Mouse (Mus musculus) midbrain, embryonic 14.5 days (tissue): ENCODE data around the gene Cyth2. TPM values are rescaled to one million over a fixed set of nuclear protein-coding genes. Genes with fewer than 3 reads are reported as not detected.

Source experiments
- ATAC-seq: fragments of 200-750 bp; cut with Nextera tagmentation; 2 replicates; pipeline ENCODE4 v1.8.0; 2017; ENCODE audit warnings: moderate number of reproducible peaks, moderate library complexity; ENCODE audit not compliant: low FRiP score, low TSS enrichment
- DNase-seq: peaks from one replicate; pipeline ENCODE4 v3.0.0-alpha.2; 2015
- H3K27ac ChIP-seq: fragments of 300-500 bp; sonication (generic); replicated peaks from 2 replicates; pipeline ENCODE4 v1.5.1; 2014; ENCODE audit warnings: mild to moderate bottlenecking, low read depth, low read length, moderate library complexity
- H3K27me3 ChIP-seq: fragments of 300-500 bp; sonication (generic); 2 replicates; pipeline ENCODE4 v1.6.1; 2014; ENCODE audit warnings: low read length, control low read depth, mixed read lengths; ENCODE audit not compliant: control insufficient read depth, insufficient read depth
- H3K36me3 ChIP-seq: fragments of 300-500 bp; sonication (generic); 2 replicates; pipeline ENCODE4 v1.6.1; 2014; ENCODE audit warnings: low read length, control low read depth; ENCODE audit not compliant: control insufficient read depth, insufficient read depth
- H3K4me1 ChIP-seq: fragments of 300-500 bp; sonication (generic); 2 replicates; pipeline ENCODE4 v1.6.1; 2014; ENCODE audit warnings: mild to moderate bottlenecking, antibody characterized with exemption, low read length, control low read depth; ENCODE audit not compliant: control insufficient read depth, insufficient read depth
- H3K4me2 ChIP-seq: fragments of 300-500 bp; sonication (generic); 2 replicates; pipeline ENCODE4 v1.6.1; 2014; ENCODE audit warnings: mild to moderate bottlenecking, low read length, moderate library complexity
- H3K4me3 ChIP-seq: fragments of 300-500 bp; sonication (generic); replicated peaks from 2 replicates; pipeline ENCODE4 v1.5.1; 2014; ENCODE audit warnings: low read depth, low read length
- H3K9ac ChIP-seq: fragments of 300-500 bp; sonication (generic); replicated peaks from 2 replicates; pipeline ENCODE4 v1.6.1; 2014; ENCODE audit warnings: mild to moderate bottlenecking, low read length, moderate library complexity
- H3K9me3 ChIP-seq: fragments of 300-500 bp; sonication (generic); 2 replicates; pipeline ENCODE4 v1.6.1; 2016; ENCODE audit warnings: low read length, control low read depth, mixed read lengths; ENCODE audit not compliant: control insufficient read depth
- WGBS: fragments of 180-500 bp; shearing (Covaris S2); extraction: QIAGEN DNeasy Blood & Tissue Kit; methylation state at CpG from one replicate; pipeline ENCODE4 v1.1.7; 2014; 5-methylcytosine and 5-hydroxymethylcytosine counted together
- polyA plus RNA-seq: library from polyadenylated mRNA; unstranded; fragments of >200 nt; fragmentation: Nextera tagmentation; extraction: Ambion mirVana; gene quantifications from 2 replicates; pipeline ENCODE4 v1.2.1, GENCODE M21; 2014

Cyth2 gene
- polyA plus RNA-seq, 1 experiment from 2014 or later: 281 TPM

DNA sequence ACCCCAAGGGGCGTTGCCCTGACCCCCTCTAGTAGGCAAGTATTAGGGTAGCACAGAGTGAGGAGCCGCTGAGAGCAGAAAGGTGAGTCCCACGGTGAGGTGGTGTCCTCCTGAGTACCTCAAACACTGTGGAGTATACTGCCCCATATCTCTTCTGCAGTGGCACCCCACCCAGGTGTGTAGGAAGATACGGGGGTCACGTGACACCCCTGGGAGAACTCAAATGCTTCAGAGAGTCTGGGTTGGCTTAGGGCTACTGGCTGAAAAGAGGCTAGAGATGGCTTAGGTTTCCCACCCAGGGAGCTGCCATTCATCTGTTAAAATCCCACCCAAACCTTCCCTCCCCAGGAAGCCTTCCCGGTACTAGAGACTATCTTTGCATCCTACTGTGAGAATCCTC is 17.4 kb downstream of the Cyth2 start:
- H3K27ac ChIP-seq: no peak overlapping the region
- H3K27me3 ChIP-seq: 0 out of 2 replicates have a peak, but pooled peaks cover 4% of the 10 kb centered on the region
- WGBS: 31% methylated on average over 6 of the region's 6 CpGs
- peak overlapping the region; percentile 49 for H3K9ac ChIP-seq
- no peaks in the 10 kb centered on the region for H3K9me3 ChIP-seq
- H3K4me3 ChIP-seq: no peak overlapping the region
- H3K4me2 ChIP-seq: no peak overlapping the region; the same call in 1 of the 2 replicates
- DNase-seq (no peak), ATAC-seq (no peak)
- peaks cover 91% of the 10 kb centered on the region for H3K36me3 ChIP-seq
- H3K4me1 ChIP-seq: peaks cover 16% of the 10 kb centered on the region

DNA sequence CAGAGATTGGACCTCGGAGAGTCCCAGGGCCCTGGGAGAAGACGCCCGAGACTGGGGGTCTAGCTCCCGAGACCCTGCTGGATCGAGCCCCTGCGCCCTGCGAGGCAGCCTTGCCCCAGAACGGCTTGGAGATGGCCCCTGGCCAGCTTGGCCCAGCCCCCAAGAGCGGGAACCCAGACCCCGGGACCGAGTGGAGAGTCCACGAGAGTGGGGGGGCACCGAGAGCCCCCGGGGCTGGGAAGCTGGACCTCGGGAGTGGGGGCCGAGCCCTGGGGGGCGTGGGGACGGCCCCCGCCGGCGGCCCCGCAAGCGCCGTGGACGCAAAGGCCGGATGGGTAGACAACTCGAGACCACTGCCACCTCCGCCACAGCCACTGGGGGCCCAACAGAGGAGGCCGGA is 19.4 kb downstream of the Cyth2 start:
- H3K27ac ChIP-seq: no peak overlapping the region
- 0 out of 2 replicates have a peak, but pooled peaks cover 4% of the 10 kb centered on the region for H3K27me3 ChIP-seq
- no peak overlapping the region for H3K9ac ChIP-seq
- peaks cover 92% of the 10 kb centered on the region for H3K36me3 ChIP-seq
- H3K9me3 ChIP-seq: no peaks in the 10 kb centered on the region
- no peak for DNase-seq
- 96% methylated on average over 29 of the region's 29 CpGs for WGBS
- H3K4me1 ChIP-seq: peaks cover 16% of the 10 kb centered on the region
- no peak for ATAC-seq
- no peak overlapping the region for H3K4me3 ChIP-seq
- no peak overlapping the region for H3K4me2 ChIP-seq

DNA sequence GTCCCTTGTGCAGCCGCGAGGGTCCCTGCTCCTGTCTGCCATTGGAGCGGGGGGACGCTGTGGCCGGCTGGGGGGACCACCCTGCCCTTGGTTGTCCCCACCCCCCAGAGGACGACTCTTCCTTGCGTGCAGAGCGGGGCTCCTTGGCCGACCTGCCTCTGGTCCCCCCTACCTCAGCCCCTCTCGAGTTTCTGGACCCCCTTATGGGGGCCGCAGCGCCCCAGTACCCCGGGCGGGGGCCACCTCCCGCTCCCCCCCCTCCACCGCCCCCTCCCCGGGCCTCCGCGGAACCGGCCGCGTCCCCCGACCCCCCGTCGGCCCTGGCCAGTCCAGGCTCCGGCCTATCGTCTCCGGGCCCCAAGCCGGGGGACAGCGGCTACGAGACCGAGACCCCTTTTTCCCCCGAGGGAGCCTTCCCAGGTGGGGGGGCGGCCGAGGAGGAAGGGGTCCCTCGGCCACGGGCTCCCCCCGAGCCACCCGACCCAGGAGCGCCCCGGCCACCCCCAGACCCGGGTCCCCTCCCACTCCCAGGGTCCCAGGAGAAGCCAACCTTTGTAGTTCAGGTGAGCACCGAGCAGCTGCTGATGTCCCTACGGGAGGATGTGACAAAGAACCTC is 20.3 kb downstream of the Cyth2 start:
- no peaks in the 10 kb centered on the region for H3K9me3 ChIP-seq
- H3K4me2 ChIP-seq: no peak overlapping the region
- peaks cover 97% of the 10 kb centered on the region for H3K36me3 ChIP-seq
- no peak overlapping the region for H3K27ac ChIP-seq
- DNase-seq: no peak
- ATAC-seq: no peak
- 0 out of 2 replicates have a peak, but pooled peaks cover 4% of the 10 kb centered on the region for H3K27me3 ChIP-seq
- WGBS: 88% methylated on average over 31 of the region's 44 CpGs
- H3K9ac ChIP-seq: no peak overlapping the region
- H3K4me3 ChIP-seq: no peak overlapping the region
- H3K4me1 ChIP-seq: peaks cover 16% of the 10 kb centered on the region

GRCm38 (mm10) chr7:45793240-45793639 is 21.1 kb downstream of the Cyth2 start:
- 88% methylated on average over 24 of the region's 24 CpGs for WGBS
- Histone ChIP-seq H3K4me2 (no peak overlapping the region), H3K27me3 (0 out of 2 replicates have a peak, but pooled peaks cover 4% of the 10 kb centered on the region), H3K4me3 (no peak overlapping the region), H3K9me3 (no peaks in the 10 kb centered on the region), H3K36me3 (peaks cover 100% of the 10 kb centered on the region), H3K9ac (no peak overlapping the region), H3K27ac (no peak overlapping the region), H3K4me1 (peaks cover 10% of the 10 kb centered on the region)
- no peak for ATAC-seq
- DNase-seq: no peak

DNA sequence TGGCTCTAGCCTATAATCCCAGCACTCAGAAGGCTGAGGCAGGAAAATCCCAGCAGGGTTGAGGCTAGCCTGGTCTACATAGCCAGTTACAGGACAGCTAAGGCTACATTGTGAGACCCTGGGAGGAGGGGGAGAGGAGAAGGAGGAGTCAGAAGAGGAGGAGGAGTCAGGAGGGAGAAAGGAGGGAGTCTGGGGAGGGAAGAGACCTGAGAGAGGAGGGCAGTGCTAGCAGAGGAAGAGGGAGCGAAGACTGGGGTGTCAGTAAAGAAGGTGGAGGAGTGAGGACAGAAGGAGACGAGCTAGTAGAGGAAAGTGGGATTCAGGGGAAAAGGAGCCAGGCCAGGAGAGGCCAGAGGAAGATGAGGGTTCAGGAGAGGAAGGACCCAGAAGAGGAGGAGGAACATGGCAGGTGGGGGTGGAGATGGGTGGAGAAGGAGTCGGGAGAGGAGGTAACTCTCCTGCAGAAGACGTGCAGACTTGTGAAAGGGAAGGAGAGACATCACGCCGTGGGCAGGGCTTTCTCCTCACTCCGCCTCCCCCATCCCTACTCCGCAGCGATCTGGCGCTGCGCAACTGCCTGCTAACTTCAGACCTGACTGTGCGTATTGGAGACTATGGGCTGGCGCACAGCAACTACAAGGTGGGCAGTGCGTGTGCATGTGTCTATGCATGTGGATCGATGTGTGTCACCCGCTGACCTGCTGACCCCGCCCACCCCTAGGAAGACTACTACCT is 22.5 kb downstream of the Cyth2 start:
- no peak for ATAC-seq
- H3K9ac ChIP-seq: no peak overlapping the region
- H3K27me3 ChIP-seq: 0 out of 2 replicates have a peak, but pooled peaks cover 4% of the 10 kb centered on the region
- H3K4me2 ChIP-seq: no peak overlapping the region
- no peak overlapping the region for H3K27ac ChIP-seq
- no peaks in the 10 kb centered on the region for H3K9me3 ChIP-seq
- 74% methylated on average over 17 of the region's 17 CpGs for WGBS
- H3K4me3 ChIP-seq: no peak overlapping the region
- peaks cover 6% of the 10 kb centered on the region for H3K4me1 ChIP-seq
- peaks cover 99% of the 10 kb centered on the region for H3K36me3 ChIP-seq
- DNase-seq: no peak

DNA sequence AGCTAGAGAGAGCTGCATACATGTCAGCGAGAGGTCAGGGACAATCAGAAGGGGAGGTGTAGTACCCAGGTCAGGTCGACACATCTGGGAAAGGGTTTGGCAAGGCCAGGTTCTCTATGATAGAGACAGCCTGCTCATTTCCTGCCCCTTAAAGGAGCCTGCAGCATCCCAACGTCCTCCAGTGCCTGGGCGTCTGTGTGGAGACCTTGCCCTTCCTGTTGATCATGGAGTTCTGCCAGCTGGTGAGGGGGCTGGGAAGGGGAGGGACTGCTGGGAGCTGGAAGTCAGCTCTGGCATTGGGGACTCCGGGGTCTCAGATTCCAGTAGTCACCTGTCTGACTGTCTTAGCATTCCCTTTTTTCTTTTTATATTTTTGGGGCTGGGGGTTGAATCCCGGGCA is 23.7 kb downstream of the Cyth2 start:
- Histone ChIP-seq H3K4me1 (peaks cover 15% of the 10 kb centered on the region), H3K9me3 (no peaks in the 10 kb centered on the region), H3K27me3 (no peaks in the 10 kb centered on the region), H3K36me3 (peaks cover 87% of the 10 kb centered on the region), H3K27ac (no peak overlapping the region), H3K4me3 (no peak overlapping the region), H3K9ac (no peak overlapping the region), H3K4me2 (no peak overlapping the region)
- 88% methylated on average over 6 of the region's 6 CpGs for WGBS
- DNase-seq (no peak), ATAC-seq (no peak)

DNA sequence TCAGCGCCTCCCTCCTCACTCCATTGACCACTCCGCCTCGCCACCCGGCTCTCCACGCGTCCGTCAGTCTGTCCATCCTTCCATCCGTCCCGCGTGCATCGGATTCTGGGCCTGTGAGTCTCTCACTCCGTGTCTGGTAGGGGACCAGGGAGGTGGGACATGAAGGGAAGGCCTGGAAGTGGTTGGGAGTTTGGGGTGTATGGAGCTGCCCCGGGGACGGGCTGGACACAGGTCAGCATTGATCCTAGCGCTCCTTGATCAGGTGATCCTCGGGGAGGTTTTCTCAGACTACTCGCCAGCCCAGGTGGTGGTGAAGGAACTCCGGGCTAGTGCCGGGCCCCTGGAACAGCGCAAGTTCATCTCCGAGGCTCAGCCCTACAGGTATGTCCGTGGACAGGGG is 26.7 kb downstream of the Cyth2 start:
- Histone ChIP-seq H3K9me3 (no peaks in the 10 kb centered on the region), H3K9ac (no peak overlapping the region), H3K36me3 (peaks cover 57% of the 10 kb centered on the region), H3K4me3 (no peak overlapping the region), H3K27me3 (no peaks in the 10 kb centered on the region), H3K4me1 (peaks cover 20% of the 10 kb centered on the region), H3K27ac (no peak overlapping the region), H3K4me2 (peak overlapping the region; percentile 90)
- DNase-seq: no peak
- 88% methylated on average over 22 of the region's 22 CpGs for WGBS
- no peak for ATAC-seq

GRCm38 (mm10) chr7:45786661-45787413 is 27.5 kb downstream of the Cyth2 start:
- 12% methylated on average over 17 of the region's 17 CpGs for WGBS
- H3K27me3 ChIP-seq: no peaks in the 10 kb centered on the region
- H3K4me2 ChIP-seq: peak overlapping the region; percentile 90
- H3K9ac ChIP-seq: peak overlapping the region; percentile 88
- ATAC-seq (no peak), DNase-seq (peak; percentile 77)
- H3K36me3 ChIP-seq: peaks cover 49% of the 10 kb centered on the region
- H3K4me3 ChIP-seq: peak overlapping the region; percentile 83
- no peaks in the 10 kb centered on the region for H3K9me3 ChIP-seq
- H3K4me1 ChIP-seq: peaks cover 20% of the 10 kb centered on the region
- peak overlapping the region; percentile 99 for H3K27ac ChIP-seq
